ENCODE assay signal across 14 mouse cellular contexts in genomic region chr9:70548304-70548703, GRCm38 (mm10).
"Had no signal": no experiment of that assay in that cellular context is flagged by ENCODE, and none has a peak within 500 bp of the region (broad histone marks: within the 10 kb centered on the region; RNA-seq: fewer than 3 reads in every experiment).

No protein-coding gene starts in this region.

- DNase-seq: kidney, adult 18-20 months; kidney, postnatal 25 days; liver; liver, embryonic 13.5 days; liver, postnatal 0 days; lung, postnatal 14 days; thymus, adult 18-20 months; thymus, postnatal 25 days had no signal

- H3K27ac ChIP-seq: intestine, embryonic 15.5 days; liver, embryonic 13.5 days; lung, embryonic 15.5 days; macrophage; midbrain, embryonic 12.5 days; stomach, postnatal 0 days had no signal

- ATAC-seq: intestine, embryonic 15.5 days; liver, postnatal 0 days had no signal

- H3K4me3 ChIP-seq: intestine, embryonic 15.5 days; liver, embryonic 13.5 days; lung, embryonic 15.5 days; megakaryocyte, embryonic 14.5 days; midbrain, embryonic 12.5 days had no signal

- H3K4me2 ChIP-seq: intestine, embryonic 15.5 days; liver, embryonic 13.5 days; lung, embryonic 15.5 days; midbrain, embryonic 12.5 days had no signal

- H3K9ac ChIP-seq: intestine, embryonic 15.5 days; liver, embryonic 13.5 days; liver, postnatal 0 days; lung, embryonic 15.5 days; midbrain, embryonic 12.5 days had no signal

- H3K27me3 ChIP-seq: intestine, embryonic 15.5 days; liver, embryonic 13.5 days; lung, embryonic 15.5 days; megakaryocyte, embryonic 14.5 days; midbrain, embryonic 12.5 days had no signal

- H3K9me3 ChIP-seq: intestine, embryonic 15.5 days; liver, embryonic 13.5 days; lung, embryonic 15.5 days had no signal
